Mouse (Mus musculus): ENCODE measurements around the gene Rai1.

Gene Rai1

GRCm38 (mm10) chr11:60104810-60105592, at the start of gene Rai1:
Rai1 (plus strand) TSS chr11:60105013.
- DNase-seq: peak; percentile 96

- DNase-seq: no peak
These were observed 48.3 kb upstream of the Rai1 start for GRCm38 (mm10) chr11:60056520-60056919.

- DNase-seq: no peak
These were observed 46.8 kb upstream of the Rai1 start for GRCm38 (mm10) chr11:60057987-60058386.

DNA sequence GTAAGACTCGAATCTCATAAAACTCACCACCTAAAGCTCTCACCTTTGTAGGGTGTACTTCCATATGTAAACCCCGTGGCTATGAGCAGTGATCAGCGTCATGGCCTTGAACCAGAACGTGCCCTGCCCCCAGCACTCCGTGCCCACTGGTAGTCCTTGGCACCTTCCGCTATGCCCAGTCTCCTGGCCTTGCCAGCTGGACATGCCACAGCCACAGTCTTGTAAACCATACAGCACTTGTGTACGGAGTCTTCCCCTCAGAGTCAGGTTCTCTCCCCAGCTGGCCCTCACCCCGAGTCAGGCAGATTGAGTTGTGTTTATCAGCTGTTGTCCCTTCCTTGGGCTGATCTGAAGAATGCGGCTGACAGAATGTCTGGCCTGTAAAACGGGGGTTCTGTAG, 46.4 kb upstream of the Rai1 start:
- no peak for DNase-seq

- DNase-seq: no peak
These were observed 44.8 kb upstream of the Rai1 start for GRCm38 (mm10) chr11:60060026-60060425.

GRCm38 (mm10) chr11:60061504-60062006, 43.3 kb upstream of the Rai1 start:
- no peak for DNase-seq

DNA sequence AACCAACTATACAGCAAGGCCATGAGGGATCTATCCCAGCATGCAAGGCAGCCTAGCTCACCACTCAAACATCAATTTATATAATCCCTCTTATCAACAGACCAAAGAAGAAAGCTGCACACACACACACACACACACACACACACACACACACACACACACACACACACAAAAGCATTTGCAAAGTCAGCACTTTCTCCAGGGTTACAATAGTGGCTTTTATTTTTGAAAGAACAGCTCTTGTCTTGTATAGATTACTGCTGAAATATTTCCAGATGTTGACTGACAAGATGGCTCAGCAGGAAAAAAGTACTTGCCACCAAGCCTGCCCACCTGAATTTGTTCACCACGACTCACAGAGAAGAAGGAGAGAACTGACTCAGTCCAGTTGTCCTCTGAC, 39.5 kb upstream of the Rai1 start:
- DNase-seq: no peak

- DNase-seq: no peak
These were observed 37.2 kb upstream of the Rai1 start for GRCm38 (mm10) chr11:60067646-60068045.

DNA sequence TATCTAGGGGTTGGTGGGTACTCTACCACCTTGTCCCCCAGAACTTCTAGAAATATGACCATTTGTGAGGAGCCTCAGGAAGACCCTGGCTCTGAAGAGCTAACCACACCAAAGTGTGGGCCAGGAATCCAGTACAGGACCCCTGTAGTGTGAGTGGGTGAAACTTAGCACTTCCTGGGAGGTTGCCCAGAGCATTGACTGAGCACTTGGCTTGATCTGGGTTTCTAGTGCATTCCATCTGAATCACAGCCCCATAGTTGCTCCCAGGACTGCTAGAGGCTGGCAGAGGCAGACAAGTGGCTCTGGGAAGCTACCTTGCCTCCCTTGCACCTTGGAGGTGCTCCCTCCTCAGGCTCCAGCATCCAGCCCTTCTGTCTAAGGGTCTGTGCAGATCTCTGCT, 36.2 kb upstream of the Rai1 start:
- DNase-seq: no peak

DNA sequence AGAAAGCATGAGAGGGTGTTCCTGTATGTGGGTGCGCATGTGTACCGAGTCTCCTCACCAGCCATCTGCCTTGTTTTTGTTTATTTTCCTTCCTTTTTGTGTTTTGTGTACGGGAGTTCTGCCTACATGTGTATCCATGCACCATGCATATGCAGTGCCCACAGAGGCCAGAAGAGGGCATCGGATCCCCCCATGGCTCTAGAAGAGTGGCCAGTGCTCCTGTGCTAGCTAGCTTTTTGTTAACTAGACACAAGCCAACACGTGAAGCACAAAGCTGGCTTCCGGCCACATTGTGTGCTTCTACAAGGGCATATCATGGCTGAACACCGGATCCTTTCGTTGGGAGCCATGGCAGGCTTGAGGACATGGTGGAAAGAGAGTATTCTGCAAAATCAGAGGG, 34.2 kb upstream of the Rai1 start:
- DNase-seq: peak; percentile 50

DNA sequence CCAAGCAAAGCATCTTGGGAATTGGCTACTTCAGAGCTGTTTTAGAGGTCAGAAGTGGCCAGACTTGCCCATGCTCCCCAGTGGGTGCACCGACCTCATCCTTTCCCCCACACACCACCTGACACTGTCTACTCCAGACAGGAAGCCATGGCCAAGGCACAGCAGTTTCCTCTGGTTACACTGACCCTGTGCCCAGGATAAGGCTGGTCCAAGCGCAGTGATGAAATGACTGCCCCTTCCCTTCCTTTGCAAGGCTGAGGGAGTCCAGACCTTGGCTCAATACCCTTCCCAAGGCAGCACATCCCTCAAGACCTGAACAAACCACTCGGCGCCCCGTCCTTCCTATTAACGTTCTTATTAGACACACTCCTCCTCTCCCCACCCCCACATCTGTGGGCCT, 33.6 kb upstream of the Rai1 start:
- DNase-seq: no peak

DNA sequence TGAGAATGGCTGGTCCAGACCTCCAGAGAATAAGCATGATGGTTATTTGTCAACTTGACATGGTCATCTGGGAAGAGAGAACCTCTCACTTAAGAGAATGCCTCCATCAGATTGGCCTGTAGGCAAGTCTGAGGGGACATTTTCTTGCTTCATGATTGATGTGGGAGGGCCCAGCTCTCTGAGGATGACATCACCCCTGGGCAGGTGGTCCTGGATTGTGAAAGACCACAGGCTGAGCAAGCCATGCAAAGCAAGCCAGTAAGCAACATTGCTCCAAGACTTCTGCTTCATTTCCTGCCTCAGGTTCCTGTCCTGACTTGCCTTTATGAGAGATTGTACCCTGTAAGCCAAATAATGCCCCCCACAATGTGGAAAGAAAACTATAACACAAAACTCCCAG, 31.7 kb upstream of the Rai1 start:
- no peak for DNase-seq

- peak; percentile 69 for DNase-seq
These were observed 30.8 kb upstream of the Rai1 start for GRCm38 (mm10) chr11:60073936-60074502.

DNA sequence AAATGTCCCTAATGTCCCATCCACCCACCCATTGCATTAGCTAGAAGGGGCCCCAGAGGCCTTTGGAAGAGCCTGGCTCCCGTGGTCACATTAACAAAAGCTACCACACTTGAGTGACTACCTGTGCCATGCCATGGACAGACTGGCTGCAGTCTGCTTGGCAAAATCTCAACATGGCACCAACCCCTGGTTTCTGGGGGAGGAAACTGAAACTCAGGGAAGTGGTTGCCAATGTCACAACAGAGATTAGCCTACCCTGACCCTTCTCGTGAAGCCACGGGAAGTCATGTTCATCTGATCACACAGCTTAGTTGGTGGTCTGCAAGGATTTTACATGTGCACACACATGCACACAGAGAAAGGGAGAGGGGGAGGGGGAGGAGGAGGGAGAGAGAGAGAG, 28.6 kb upstream of the Rai1 start:
- no peak for DNase-seq

GRCm38 (mm10) chr11:60076790-60077189, 28.0 kb upstream of the Rai1 start:
- peak; percentile 80 for DNase-seq

- peak; percentile 41 for DNase-seq
These were observed 20.2 kb upstream of the Rai1 start for GRCm38 (mm10) chr11:60084589-60084988.

GRCm38 (mm10) chr11:60086676-60087075, 18.1 kb upstream of the Rai1 start:
- no peak for DNase-seq

- no peak for DNase-seq
These were observed 15.9 kb upstream of the Rai1 start for GRCm38 (mm10) chr11:60088947-60089346.

GRCm38 (mm10) chr11:60090696-60091421, 14.0 kb upstream of the Rai1 start:
- DNase-seq: no peak

- DNase-seq: no peak
These were observed 13.4 kb upstream of the Rai1 start for GRCm38 (mm10) chr11:60091422-60091761.

DNA sequence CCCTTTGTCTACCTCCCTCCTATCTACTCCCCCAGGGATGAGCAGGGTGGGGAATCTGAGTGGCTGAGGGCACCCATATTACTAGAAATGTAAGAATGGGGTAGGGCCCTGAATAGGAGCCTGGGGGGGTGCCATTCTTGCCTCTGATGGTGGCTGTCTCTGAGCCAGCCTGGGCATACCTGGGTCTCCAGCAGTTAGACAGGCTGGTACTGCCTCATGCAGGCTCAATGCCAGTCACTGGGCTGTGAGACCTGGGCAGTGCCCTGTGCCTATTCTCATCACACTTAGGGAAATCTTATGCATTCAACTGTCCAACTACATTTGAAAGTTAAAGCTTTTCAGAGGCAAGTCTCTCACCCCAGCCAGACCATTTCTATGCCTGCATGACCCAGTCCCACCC, 11.6 kb upstream of the Rai1 start:
- no peak for DNase-seq

GRCm38 (mm10) chr11:60093984-60094587, 10.7 kb upstream of the Rai1 start:
- DNase-seq: no peak
